Mouse (Mus musculus) midbrain, embryonic 12.5 days (tissue): ENCODE results near the gene Rraga. TPM values are rescaled to one million over a fixed set of nuclear protein-coding genes. Genes with fewer than 3 reads are reported as not detected.

Source experiments
- ATAC-seq: fragments of 200-750 bp; cut with Nextera tagmentation; 2 replicates; pipeline ENCODE4 v1.8.0; 2017; ENCODE audit warnings: low read depth, moderate TSS enrichment, moderate library complexity; ENCODE audit not compliant: low FRiP score
- H3K27ac ChIP-seq: fragments of 300-500 bp; sonication (generic); replicated peaks from 2 replicates; pipeline ENCODE4 v1.5.1; 2016; ENCODE audit warnings: mild to moderate bottlenecking
- H3K27me3 ChIP-seq: fragments of 300-500 bp; sonication (generic); 2 replicates; pipeline ENCODE4 v1.6.1; 2016; ENCODE audit warnings: mild to moderate bottlenecking
- H3K36me3 ChIP-seq: fragments of 300-500 bp; sonication (generic); 2 replicates; pipeline ENCODE4 v1.6.1; 2016
- H3K4me1 ChIP-seq: fragments of 300-500 bp; sonication (generic); 2 replicates; pipeline ENCODE4 v1.6.1; 2016
- H3K4me2 ChIP-seq: fragments of 300-500 bp; sonication (generic); replicated peaks from 2 replicates; pipeline ENCODE4 v1.6.1; 2016; ENCODE audit warnings: mild to moderate bottlenecking, moderate library complexity
- H3K4me3 ChIP-seq: fragments of 300-500 bp; sonication (generic); 2 replicates; pipeline ENCODE4 v1.5.1; 2016; ENCODE audit warnings: mild to moderate bottlenecking
- H3K9ac ChIP-seq: fragments of 300-500 bp; sonication (generic); replicated peaks from 2 replicates; pipeline ENCODE4 v1.6.1; 2016; ENCODE audit warnings: mild to moderate bottlenecking, moderate library complexity
- H3K9me3 ChIP-seq: fragments of 300-500 bp; sonication (generic); 2 replicates; pipeline ENCODE4 v1.6.1; 2016; ENCODE audit warnings: mild to moderate bottlenecking
- WGBS: fragments of 180-500 bp; shearing (Covaris S2); methylation state at CpG from one replicate; pipeline ENCODE4 v1.1.7; 2016; 5-methylcytosine and 5-hydroxymethylcytosine counted together
- polyA plus RNA-seq: library from polyadenylated mRNA; unstranded; fragments of >200 nt; fragmentation: Nextera tagmentation; extraction: Ambion mirVana; gene quantifications from 2 replicates; pipeline ENCODE4 v1.2.1, GENCODE M21; 2016

The Rraga gene
- polyA plus RNA-seq, 1 experiment from 2014 or later, result 85.0 TPM

DNA sequence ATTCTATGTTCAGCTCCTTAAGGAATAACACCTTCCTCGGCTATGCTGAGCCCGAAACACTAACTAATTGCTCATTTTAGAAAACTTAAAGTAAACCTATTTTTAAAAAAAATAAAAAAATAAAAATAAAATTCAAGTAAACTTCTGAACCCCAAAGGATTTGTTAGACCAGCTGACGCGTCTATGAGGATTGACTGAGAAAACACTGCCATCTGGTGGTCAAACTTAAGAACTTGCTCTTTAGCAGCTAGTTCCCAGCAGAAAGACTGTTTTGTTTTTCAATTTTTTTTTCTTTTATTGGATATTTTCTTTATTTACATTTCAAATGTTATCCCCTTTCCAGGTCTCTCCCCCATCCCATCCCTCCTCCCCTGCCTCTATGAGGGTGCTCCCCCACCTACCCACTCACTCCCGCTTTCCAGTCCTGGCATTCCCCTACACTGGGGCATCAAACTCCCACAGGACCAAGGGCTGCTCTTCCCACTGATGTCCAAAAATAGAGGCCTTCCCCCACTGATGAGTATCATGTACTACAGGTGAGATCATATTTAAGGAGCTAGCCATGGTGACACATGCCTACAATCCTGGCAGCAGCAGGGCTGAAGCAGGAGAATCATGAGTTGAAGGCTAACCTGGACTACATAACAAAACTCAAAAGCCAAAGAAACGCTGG, 20.3 kb upstream of the Rraga start:
- ATAC-seq, result peak; percentile 49; the same call in 1 of the 2 replicates
- H3K4me3 ChIP-seq, result no peak overlapping the region
- no peaks in the 10 kb centered on the region for H3K4me1 ChIP-seq
- no peak overlapping the region for H3K4me2 ChIP-seq
- H3K27me3 ChIP-seq, result no peaks in the 10 kb centered on the region
- WGBS, result 24% methylated on average over 6 of the region's 6 CpGs
- no peak overlapping the region for H3K9ac ChIP-seq
- no peak overlapping the region for H3K27ac ChIP-seq
- H3K9me3 ChIP-seq, result no peaks in the 10 kb centered on the region
- no peaks in the 10 kb centered on the region for H3K36me3 ChIP-seq

DNA sequence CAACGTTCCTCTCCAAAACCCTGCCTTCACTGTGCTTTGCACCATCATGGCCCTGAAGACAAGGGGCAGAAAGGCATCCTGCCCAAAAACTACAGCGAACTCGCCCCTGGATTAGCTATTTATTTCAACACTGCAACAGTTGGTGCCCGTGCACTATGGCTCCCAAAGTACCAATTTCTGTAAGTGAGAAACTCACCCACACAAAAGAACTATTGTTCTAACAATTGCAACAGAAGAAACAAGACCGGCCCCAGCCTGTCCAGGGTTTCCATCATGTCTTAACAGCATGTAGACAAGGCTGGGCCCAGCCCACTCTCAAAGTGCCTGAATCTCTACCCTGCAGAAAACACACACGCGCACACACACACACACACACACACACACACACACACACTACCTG, 18.1 kb upstream of the Rraga start:
- Histone ChIP-seq H3K36me3 (no peaks in the 10 kb centered on the region), H3K9me3 (no peaks in the 10 kb centered on the region), H3K27ac (no peak overlapping the region), H3K4me1 (no peaks in the 10 kb centered on the region), H3K9ac (no peak overlapping the region), H3K4me3 (no peak overlapping the region), H3K27me3 (no peaks in the 10 kb centered on the region), H3K4me2 (no peak overlapping the region)
- whole genome bisulfite sequencing, result 79% methylated on average over 7 of the region's 7 CpGs
- no peak for ATAC-seq

DNA sequence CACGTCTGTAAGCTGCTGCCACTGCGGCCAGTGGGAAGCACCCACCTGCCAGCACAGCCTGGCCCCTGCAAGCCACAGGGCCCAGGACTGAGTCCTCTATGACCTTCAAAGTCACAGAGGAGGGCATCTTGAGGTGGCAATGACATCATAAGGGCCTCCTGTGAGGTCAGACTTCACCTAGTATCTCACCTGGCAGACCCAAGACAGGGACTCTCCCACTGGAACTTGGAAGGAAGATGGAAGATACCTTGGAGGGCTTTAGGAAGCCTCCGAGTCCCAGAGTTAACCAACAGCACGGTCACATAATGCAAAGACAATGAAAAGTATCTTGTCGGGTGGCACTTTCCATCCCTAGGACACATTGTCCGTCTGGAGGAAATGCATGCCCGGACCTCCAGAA, 17.2 kb upstream of the Rraga start, which contains the start of gene Saxo1:
TSS of gene Saxo1 (minus strand) at position 101 of the 400 bp plus-strand sequence.
- no peaks in the 10 kb centered on the region for H3K36me3 ChIP-seq
- H3K9me3 ChIP-seq, result no peaks in the 10 kb centered on the region
- H3K27ac ChIP-seq, result no peak within 1 kb of the TSS
- no peaks in the 10 kb centered on the region for H3K4me1 ChIP-seq
- H3K4me3 ChIP-seq, result no peak within 1 kb of the TSS
- H3K4me2 ChIP-seq, result no peak within 1 kb of the TSS
- H3K27me3 ChIP-seq, result no peaks in the 10 kb centered on the region
- WGBS, result 93% methylated on average over 7 of the region's 7 CpGs
- no peak within 1 kb of the TSS for H3K9ac ChIP-seq
- ATAC-seq, result no peak

DNA sequence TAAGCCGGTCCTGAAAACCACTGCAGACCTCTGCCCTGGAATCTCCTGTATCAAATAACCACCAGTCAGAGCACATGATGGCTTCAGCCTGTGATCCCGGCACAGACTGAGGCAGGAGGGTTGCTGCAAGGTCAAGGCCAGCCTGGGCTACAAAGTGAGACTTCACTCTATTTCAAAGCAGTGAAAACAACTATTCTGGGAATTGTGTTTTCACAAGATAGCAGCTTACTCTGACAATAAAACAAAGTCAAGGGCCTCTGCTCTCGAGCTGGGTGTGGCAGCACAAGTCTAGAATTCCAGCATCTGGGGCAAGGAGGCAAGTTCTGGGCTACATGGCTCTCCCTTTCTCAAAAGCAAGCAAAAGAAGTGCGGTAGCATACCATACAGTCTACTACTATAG, 16.5 kb upstream of the Rraga start:
- WGBS, result 81% methylated on average over 4 of the region's 4 CpGs
- Histone ChIP-seq H3K27ac (no peak overlapping the region), H3K9ac (no peak overlapping the region), H3K27me3 (no peaks in the 10 kb centered on the region), H3K4me3 (no peak overlapping the region), H3K36me3 (no peaks in the 10 kb centered on the region), H3K4me1 (no peaks in the 10 kb centered on the region), H3K4me2 (no peak overlapping the region), H3K9me3 (no peaks in the 10 kb centered on the region)
- no peak for ATAC-seq

DNA sequence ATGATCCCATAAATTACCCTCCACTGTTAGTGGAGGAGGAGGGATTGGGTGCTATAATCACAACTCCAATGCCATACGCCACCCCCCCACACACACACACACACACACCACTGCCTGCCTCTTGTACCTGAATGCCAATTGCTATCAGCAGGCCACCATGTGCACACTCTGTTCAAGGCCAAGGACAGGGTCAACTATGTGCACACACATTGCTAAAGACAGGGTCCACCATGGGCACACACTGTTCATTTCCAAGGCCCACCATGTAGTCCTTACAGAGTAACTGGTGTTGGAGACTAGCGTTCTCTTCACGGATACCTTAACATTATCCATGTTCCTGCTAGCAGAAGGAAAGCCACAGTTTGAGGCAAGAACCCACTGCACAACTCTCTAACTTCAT, 14.4 kb upstream of the Rraga start:
- no peaks in the 10 kb centered on the region for H3K36me3 ChIP-seq
- no peak overlapping the region for H3K9ac ChIP-seq
- no peaks in the 10 kb centered on the region for H3K4me1 ChIP-seq
- H3K4me2 ChIP-seq, result no peak overlapping the region
- WGBS, result 90% methylated on average over 3 of the region's 3 CpGs
- no peak for ATAC-seq
- H3K27me3 ChIP-seq, result no peaks in the 10 kb centered on the region
- no peak overlapping the region for H3K4me3 ChIP-seq
- no peak overlapping the region for H3K27ac ChIP-seq
- H3K9me3 ChIP-seq, result no peaks in the 10 kb centered on the region

DNA sequence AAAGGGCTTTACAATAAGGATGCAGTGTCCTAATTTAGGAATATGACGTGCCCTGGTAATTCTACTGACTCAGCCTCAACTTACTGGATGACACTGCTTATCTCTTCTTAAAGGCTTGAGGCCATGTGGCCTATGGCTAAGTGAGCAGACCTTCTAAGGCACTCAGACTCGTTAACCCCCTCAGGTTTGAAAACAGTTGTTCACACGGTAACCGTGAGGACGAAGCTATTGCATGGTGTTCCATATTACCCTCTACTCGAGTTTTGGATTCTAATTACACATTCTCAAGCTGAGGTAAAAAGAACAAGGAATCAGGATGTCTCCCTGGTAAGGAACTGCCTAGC, 557 bp upstream of the Rraga start:
- Histone ChIP-seq H3K9ac (peak overlapping the region; percentile 93), H3K27me3 (no peaks in the 10 kb centered on the region), H3K4me3 (peak overlapping the region; percentile 87), H3K9me3 (no peaks in the 10 kb centered on the region), H3K4me1 (peaks cover 24% of the 10 kb centered on the region), H3K27ac (peak overlapping the region; percentile 97), H3K4me2 (peak overlapping the region; percentile 62), H3K36me3 (peaks cover 4% of the 10 kb centered on the region; the same call in 1 of the 2 replicates)
- peak; percentile 60 for ATAC-seq
- 21% methylated on average over 6 of the region's 6 CpGs for WGBS

DNA sequence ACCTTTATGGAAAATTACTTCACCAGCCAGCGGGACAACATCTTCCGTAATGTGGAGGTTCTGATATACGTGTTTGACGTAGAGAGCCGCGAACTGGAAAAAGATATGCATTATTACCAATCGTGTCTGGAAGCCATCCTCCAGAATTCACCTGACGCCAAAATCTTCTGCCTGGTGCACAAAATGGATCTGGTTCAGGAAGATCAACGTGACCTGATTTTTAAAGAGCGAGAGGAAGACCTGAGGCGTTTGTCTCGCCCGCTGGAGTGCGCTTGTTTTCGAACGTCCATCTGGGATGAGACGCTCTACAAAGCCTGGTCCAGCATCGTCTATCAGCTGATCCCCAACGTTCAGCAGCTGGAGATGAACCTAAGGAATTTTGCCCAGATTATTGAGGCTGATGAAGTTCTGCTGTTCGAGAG, 663 bp downstream of the Rraga start:
- H3K9me3 ChIP-seq, result no peaks in the 10 kb centered on the region
- H3K4me2 ChIP-seq, result peak overlapping the region; percentile 62
- peaks cover 24% of the 10 kb centered on the region for H3K4me1 ChIP-seq
- under 1% methylated on average over 20 of the region's 20 CpGs for WGBS
- no peak for ATAC-seq
- peak overlapping the region; percentile 97 for H3K27ac ChIP-seq
- H3K36me3 ChIP-seq, result peaks cover 12% of the 10 kb centered on the region
- H3K9ac ChIP-seq, result peak overlapping the region; percentile 93
- peak overlapping the region; percentile 87 for H3K4me3 ChIP-seq
- H3K27me3 ChIP-seq, result no peaks in the 10 kb centered on the region

DNA sequence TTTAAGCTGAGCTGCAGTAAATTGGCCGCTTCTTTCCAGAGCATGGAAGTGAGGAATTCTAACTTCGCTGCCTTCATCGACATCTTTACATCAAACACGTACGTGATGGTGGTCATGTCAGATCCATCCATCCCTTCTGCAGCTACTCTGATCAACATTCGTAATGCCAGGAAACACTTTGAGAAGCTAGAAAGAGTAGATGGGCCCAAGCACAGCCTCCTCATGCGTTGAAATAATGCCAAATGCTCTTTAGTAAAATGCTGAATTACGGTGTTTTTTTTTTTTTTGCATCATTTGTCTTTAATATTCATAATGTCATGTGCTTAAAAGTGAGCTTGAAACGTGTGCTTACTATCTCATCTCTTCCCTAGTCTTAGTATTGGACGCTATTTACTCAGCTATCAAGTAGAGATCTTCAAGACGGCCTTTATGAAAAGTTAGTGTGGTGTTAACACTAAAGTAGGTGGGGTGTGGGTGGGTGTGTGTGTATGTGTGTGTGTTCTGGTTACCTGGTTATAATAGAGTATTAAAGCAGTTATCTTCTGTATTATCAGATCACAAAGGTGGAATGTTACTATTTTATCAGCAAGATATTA, 1.3 kb downstream of the Rraga start:
- H3K27ac ChIP-seq, result peak overlapping the region; percentile 97

DNA sequence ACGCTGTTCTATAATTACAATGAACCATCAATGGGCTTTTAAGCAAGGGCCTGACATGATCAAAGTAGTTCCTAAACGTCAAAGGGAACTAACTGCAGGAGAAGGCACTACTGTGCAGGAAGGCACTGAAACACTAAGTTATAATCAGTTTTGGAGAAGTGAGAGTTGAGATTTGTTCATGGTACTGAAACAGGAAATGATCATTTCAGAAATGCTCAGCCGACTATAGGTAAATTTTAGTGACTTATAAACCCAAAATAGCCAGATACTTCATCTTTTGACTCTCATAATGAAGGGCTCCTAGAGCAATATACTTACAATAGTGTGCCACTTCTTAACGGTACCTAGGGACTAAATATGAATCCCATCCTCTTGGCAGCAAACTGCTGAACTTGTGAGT, 4.6 kb downstream of the Rraga start:
- 69% methylated on average over 4 of the region's 4 CpGs for WGBS

More for the DNA sequence above, 1.3 kb downstream of the Rraga start:
- Histone ChIP-seq H3K9ac (peak overlapping the region; percentile 93), H3K4me3 (peak overlapping the region; percentile 87), H3K27me3 (no peaks in the 10 kb centered on the region), H3K4me2 (peak overlapping the region; percentile 62), H3K36me3 (peaks cover 12% of the 10 kb centered on the region), H3K9me3 (no peaks in the 10 kb centered on the region), H3K4me1 (peaks cover 24% of the 10 kb centered on the region)
- no peak for ATAC-seq
- WGBS, result 11% methylated on average over 11 of the region's 11 CpGs

DNA sequence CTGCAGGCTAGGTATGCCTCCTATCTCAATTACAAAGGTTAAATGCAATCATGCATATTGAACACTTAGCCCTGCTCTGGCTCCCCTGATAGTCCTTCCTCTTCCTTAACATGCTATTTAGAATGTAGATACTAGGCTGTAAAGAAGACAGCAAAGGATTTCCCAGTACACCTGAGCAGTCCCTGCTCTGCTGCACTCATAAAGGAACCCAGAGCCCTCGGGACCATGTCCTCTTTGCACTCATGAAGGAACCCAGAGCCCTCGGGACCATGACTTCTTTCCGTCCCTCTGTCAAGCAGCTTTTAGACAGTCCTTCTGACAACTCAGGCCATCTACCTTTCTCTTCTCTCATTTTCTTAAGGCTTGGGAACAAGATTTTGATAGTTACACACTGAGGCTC, 5.1 kb downstream of the Rraga start:
- Histone ChIP-seq H3K4me2 (no peak overlapping the region), H3K27ac (no peak overlapping the region), H3K36me3 (peaks cover 44% of the 10 kb centered on the region), H3K4me3 (no peak overlapping the region), H3K9me3 (no peaks in the 10 kb centered on the region), H3K27me3 (no peaks in the 10 kb centered on the region), H3K4me1 (peaks cover 18% of the 10 kb centered on the region), H3K9ac (no peak overlapping the region)
- no peak for ATAC-seq
- 85% methylated on average over 3 of the region's 3 CpGs for WGBS

More for the DNA sequence above, 4.6 kb downstream of the Rraga start:
- Histone ChIP-seq H3K9ac (no peak overlapping the region), H3K4me2 (no peak overlapping the region), H3K27ac (no peak overlapping the region), H3K36me3 (peaks cover 39% of the 10 kb centered on the region), H3K27me3 (no peaks in the 10 kb centered on the region), H3K4me1 (peaks cover 18% of the 10 kb centered on the region), H3K9me3 (no peaks in the 10 kb centered on the region), H3K4me3 (no peak overlapping the region)
- ATAC-seq, result no peak

DNA sequence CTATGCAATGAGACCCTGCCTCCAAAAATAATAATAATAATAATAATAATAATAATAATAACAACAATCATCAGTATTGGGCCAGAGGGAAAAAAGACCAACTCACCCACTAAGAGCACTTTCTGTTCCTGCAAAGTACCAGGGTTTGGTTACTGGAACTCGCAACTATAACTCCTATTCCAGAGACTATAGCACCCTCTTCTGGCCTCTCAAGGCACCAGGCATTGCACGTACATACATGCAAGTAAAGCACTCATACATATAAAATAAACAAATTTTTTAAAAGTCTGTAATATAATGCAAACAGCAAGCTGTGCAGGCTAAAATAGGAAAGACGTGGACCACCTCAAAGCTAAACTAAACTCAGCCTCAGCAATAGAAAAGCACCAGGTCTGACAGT, 12.8 kb downstream of the Rraga start:
- no peak for ATAC-seq
- 92% methylated on average over 3 of the region's 3 CpGs for WGBS
- no peaks in the 10 kb centered on the region for H3K9me3 ChIP-seq

DNA sequence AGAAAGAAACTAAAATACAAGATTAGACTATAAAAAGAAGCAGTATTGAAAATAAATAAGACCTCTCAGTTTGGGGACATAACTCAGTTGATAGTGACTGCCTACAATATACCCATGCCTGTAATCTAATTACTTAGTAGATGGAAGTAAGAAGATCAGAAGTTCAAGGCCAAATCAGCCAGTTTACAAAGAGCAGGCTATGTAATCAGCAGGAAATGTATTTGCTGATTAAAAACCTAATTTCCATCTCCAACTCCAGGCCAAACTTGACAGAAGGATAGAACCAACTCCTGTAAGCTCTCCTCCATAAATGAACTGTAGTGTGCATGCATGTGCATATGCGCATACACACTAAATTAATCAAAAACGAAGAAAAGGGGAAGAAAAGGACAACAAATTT, 15.8 kb downstream of the Rraga start:
- Histone ChIP-seq H3K4me3 (no peak overlapping the region), H3K4me1 (no peaks in the 10 kb centered on the region), H3K27me3 (no peaks in the 10 kb centered on the region), H3K4me2 (no peak overlapping the region), H3K9me3 (no peaks in the 10 kb centered on the region), H3K9ac (no peak overlapping the region), H3K27ac (no peak overlapping the region), H3K36me3 (peaks cover 25% of the 10 kb centered on the region; the same call in 1 of the 2 replicates)
- ATAC-seq, result no peak
- WGBS, result 91% methylated on average over 2 of the region's 2 CpGs

More for the DNA sequence above, 12.8 kb downstream of the Rraga start:
- H3K27me3 ChIP-seq, result no peaks in the 10 kb centered on the region
- H3K4me3 ChIP-seq, result no peak overlapping the region
- no peak overlapping the region for H3K9ac ChIP-seq
- peaks cover 47% of the 10 kb centered on the region for H3K36me3 ChIP-seq
- H3K4me2 ChIP-seq, result no peak overlapping the region
- no peaks in the 10 kb centered on the region for H3K4me1 ChIP-seq
- H3K27ac ChIP-seq, result no peak overlapping the region
